Mouse (Mus musculus) macrophage (primary cell): Measurements from ENCODE around the gene Zfp207. TPM values are rescaled to one million over a fixed set of nuclear protein-coding genes. Genes with fewer than 3 reads are reported as not detected.
A peak's percentile ranks its signal among the peaks of the same experiment; 100 is the strongest.
"Not testable (repeated sequence)": the region's sequence is repeated elsewhere in the genome, so short reads cannot be mapped to it uniquely, and the experiment has no call there.

ENCODE experiments used
- H3K27ac ChIP-seq: fragments of 350-480 bp; formaldehyde crosslinking; 2 replicates; pipeline ENCODE4 v1.9.0; 2021
- H3K36me3 ChIP-seq: fragments of 350-480 bp; formaldehyde crosslinking; 2 replicates; pipeline ENCODE4 v1.9.0; 2021; ENCODE audit errors: inconsistent target
- H3K4me3 ChIP-seq: fragments of 350-480 bp; formaldehyde crosslinking; 2 replicates; pipeline ENCODE4 v1.9.0; 2021; ENCODE audit errors: inconsistent target
- H3K79me2 ChIP-seq: fragments of 350-480 bp; formaldehyde crosslinking; 2 replicates; pipeline ENCODE4 v1.9.0; 2021; ENCODE audit errors: inconsistent target
- WGBS: methylation state at CpG from one replicate; pipeline ENCODE4 v1.1.7; 2026; ENCODE audit warnings: inconsistent platforms; ENCODE audit not compliant: missing documents; 5-methylcytosine and 5-hydroxymethylcytosine counted together
- polyA plus RNA-seq: library from polyadenylated mRNA; stranded (reverse); fragments of 250-400 nt; gene quantifications from 3 replicates; pipeline ENCODE4 v1.2.4, GENCODE M21; 2018; ENCODE audit warnings: inconsistent platforms

Gene Zfp207
- polyA plus RNA-seq, 1 experiment from 2014 or later, result 123 TPM

DNA sequence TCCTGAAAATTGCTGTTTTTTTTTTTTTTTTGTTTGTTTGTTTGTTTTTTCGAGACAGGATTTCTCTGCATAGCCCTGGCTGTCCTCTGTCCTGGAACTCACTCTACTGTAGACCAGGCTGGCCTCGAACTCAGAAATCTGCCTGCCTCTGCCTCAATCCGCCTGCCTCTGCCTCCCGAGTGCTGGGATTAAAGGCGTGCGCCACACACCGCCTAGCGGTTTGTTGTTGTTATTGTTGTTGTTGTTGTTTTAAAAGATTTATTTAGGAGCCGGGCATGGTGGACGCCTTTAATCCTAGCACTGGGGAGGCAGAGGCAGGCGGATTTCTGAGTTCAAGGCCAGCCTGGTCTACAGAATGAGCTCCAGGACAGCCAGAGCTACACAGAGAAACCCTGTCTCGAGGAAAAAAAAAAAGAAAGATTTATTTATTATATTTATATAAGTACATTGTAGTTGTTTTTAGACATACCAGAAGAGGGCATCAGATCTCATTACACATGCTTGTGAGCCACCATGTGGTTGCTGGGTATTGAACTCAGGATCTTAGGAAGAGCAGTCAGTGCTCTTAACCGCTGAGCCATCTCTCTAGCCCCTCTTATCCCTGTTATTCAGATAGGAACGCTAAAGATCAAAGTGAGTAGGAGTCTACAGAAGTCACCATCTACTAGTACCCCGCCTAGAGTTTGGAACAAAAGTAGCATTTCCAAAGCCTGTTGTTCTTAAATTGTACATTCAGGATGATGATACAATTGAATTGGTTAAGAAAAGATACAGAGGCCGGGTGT lies 43.1 kb downstream of the Zfp207 start:
- not testable (repeated sequence) for H3K4me3 ChIP-seq, H3K36me3 ChIP-seq, H3K27ac ChIP-seq
- WGBS, result 84% methylated on average over 13 of the region's 16 CpGs
- H3K79me2 ChIP-seq, result peaks cover 24% of the 10 kb centered on the region

GRCm38 (mm10) chr11:80428381-80429008 lies 45.4 kb downstream of the Zfp207 start, which contains the start of gene Psmd11:
TSS of gene Psmd11 (plus strand) at chr11:80428615.
- peak within 1 kb of the TSS; percentile 25; the same call in 1 of the 2 replicates for H3K27ac ChIP-seq
- under 1% methylated on average over 38 of the region's 58 CpGs for WGBS
- H3K36me3 ChIP-seq, result 0 out of 2 replicates have a peak, but pooled peaks cover 5% of the 10 kb centered on the region
- peak within 1 kb of the TSS; percentile 81 for H3K4me3 ChIP-seq
- peaks cover 47% of the 10 kb centered on the region for H3K79me2 ChIP-seq

GRCm38 (mm10) chr11:80429009-80429475 lies 46.0 kb downstream of the Zfp207 start:
- Histone ChIP-seq H3K4me3 (peak overlapping the region; percentile 81), H3K36me3 (peaks cover 5% of the 10 kb centered on the region; the same call in 1 of the 2 replicates), H3K79me2 (peaks cover 52% of the 10 kb centered on the region), H3K27ac (peak overlapping the region; percentile 25; the same call in 1 of the 2 replicates)
- WGBS, result under 1% methylated on average over 37 of the region's 37 CpGs

- 62% methylated on average over 14 of the region's 14 CpGs for WGBS
- peak overlapping the region; percentile 81 for H3K4me3 ChIP-seq
- H3K79me2 ChIP-seq, result peaks cover 58% of the 10 kb centered on the region
- peaks cover 5% of the 10 kb centered on the region; the same call in 1 of the 2 replicates for H3K36me3 ChIP-seq
- peak overlapping the region; percentile 25; the same call in 1 of the 2 replicates for H3K27ac ChIP-seq
These were observed 46.6 kb downstream of the Zfp207 start for GRCm38 (mm10) chr11:80429500-80430166.

GRCm38 (mm10) chr11:80430366-80430910 lies 47.4 kb downstream of the Zfp207 start:
- peaks cover 66% of the 10 kb centered on the region for H3K79me2 ChIP-seq
- no peak overlapping the region for H3K27ac ChIP-seq
- H3K4me3 ChIP-seq, result no peak overlapping the region
- peaks cover 9% of the 10 kb centered on the region for H3K36me3 ChIP-seq
- 75% methylated on average over 1 of the region's 3 CpGs for WGBS

- Histone ChIP-seq H3K27ac (no peak overlapping the region), H3K4me3 (no peak overlapping the region), H3K79me2 (peaks cover 18% of the 10 kb centered on the region; the same call in 1 of the 2 replicates), H3K36me3 (peaks cover 35% of the 10 kb centered on the region)
- 100% methylated on average over 3 of the region's 3 CpGs for WGBS
These were observed 63.8 kb downstream of the Zfp207 start for GRCm38 (mm10) chr11:80446916-80447315.

GRCm38 (mm10) chr11:80449859-80450258 lies 66.8 kb downstream of the Zfp207 start:
- Histone ChIP-seq H3K36me3 (peaks cover 31% of the 10 kb centered on the region), H3K79me2 (peaks cover 19% of the 10 kb centered on the region; the same call in 1 of the 2 replicates), H3K4me3 (no peak overlapping the region), H3K27ac (no peak overlapping the region)
- 100% methylated on average over 2 of the region's 2 CpGs for WGBS

DNA sequence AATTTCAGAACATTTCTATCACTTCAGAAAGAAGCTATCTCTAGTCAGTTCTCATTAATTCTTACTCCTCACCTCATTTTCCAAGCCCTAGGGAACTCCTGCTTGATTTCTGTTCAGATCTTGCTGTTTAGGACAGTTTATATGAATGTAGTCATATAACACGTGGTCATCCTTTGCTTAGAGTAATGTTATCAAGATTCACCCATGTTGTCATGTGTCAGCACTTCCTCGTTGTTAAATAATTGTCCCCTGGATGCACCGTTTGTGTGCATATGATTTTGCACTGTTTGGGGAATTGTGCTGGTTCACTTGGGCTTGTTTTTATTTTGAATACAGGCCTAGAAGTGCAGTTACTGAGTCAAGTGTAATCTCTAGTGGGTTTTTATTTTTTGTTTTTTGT lies 69.2 kb downstream of the Zfp207 start:
- H3K79me2 ChIP-seq, result peaks cover 19% of the 10 kb centered on the region; the same call in 1 of the 2 replicates
- peaks cover 16% of the 10 kb centered on the region; the same call in 1 of the 2 replicates for H3K36me3 ChIP-seq
- no peak overlapping the region for H3K4me3 ChIP-seq
- H3K27ac ChIP-seq, result no peak overlapping the region
- 82% methylated on average over 3 of the region's 3 CpGs for WGBS

GRCm38 (mm10) chr11:80453198-80453597 lies 70.1 kb downstream of the Zfp207 start:
- peaks cover 19% of the 10 kb centered on the region; the same call in 1 of the 2 replicates for H3K79me2 ChIP-seq
- H3K4me3 ChIP-seq, result no peak overlapping the region
- H3K36me3 ChIP-seq, result peaks cover 21% of the 10 kb centered on the region; the same call in 1 of the 2 replicates
- no peak overlapping the region for H3K27ac ChIP-seq
- WGBS, result 100% methylated on average over 1 of the region's 1 CpGs

Other genes starting within 250 kb of the Zfp207 start
- gene Tefm, start 241.1 kb upstream of the Zfp207 start, polyA plus RNA-seq, result 7.9 to 16.0 TPM (median 9.1 TPM) in 3 replicates
- 54.5 to 101 TPM (median 85.2 TPM) in 3 replicates for gene Adap2, start 229.2 kb upstream of the Zfp207 start, polyA plus RNA-seq
- gene Rnf135, start 199.4 kb upstream of the Zfp207 start, polyA plus RNA-seq, result 8.8 to 30.5 TPM (median 15.2 TPM) in 3 replicates
- gene Rhot1, start 174.3 kb upstream of the Zfp207 start, polyA plus RNA-seq, result 29.4 to 36.6 TPM (median 30.4 TPM) in 3 replicates
- 0.03 TPM in 1 of 3 replicates, not detected in the others for gene Rhbdl3, start 82.4 kb upstream of the Zfp207 start, polyA plus RNA-seq
- gene 5730455P16Rik, start 5.2 kb upstream of the Zfp207 start, polyA plus RNA-seq, result 7.2 to 10.3 TPM (median 9.5 TPM) in 3 replicates
- gene Psmd11, start 45.3 kb downstream of the Zfp207 start, polyA plus RNA-seq, result 45.9 to 68.5 TPM (median 63.3 TPM) in 3 replicates
- gene Cdk5r1, start 93.7 kb downstream of the Zfp207 start, polyA plus RNA-seq, result 0.10 to 0.88 TPM (median 0.26 TPM) in 3 replicates